Mouse (Mus musculus) monocyte, adult 2 months (primary cell): ENCODE results near the gene Yy1.
A peak's percentile ranks its signal among the peaks of the same experiment; 100 is the strongest.

ENCODE experiments used
- DNase-seq, 2 experiments: peaks; one replicate each; pipeline ENCODE4 v3.0.0; 2022; ENCODE audit warnings: low spot score in 2 of 2, low read depth in 1 of 2

Yy1 gene

DNA sequence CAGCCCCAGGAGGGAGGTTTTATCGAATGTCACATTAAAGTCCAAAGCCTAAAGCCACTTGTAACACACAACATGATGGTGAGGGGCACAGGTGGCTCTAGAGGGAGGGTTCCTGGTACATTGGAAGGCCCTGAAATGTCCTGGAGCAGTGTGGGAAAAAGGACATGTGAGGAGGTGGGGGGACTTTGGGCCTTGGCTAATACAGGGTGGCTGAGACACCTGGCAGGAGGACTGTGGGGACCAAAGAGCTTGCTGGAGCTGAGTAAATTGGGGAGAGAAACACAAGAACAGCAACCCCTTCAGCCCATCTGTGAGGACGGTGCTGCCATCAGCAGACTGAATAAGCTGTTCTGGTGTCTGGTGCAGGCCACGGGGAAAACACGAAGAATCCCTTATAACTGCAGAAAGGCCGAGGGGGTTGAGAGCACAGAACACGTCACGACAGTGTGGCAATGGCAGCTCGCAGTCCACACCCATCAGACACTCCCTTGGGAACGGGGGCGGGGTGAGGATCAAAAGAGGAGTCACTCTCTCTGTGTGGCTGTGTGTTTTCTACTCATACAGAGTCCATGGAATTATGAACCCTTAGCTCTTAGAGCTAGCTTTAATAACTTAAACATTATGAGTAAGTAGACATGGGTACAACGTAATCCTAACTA, 24.4 kb upstream of the Yy1 start:
- DNase-seq: no peak

DNA sequence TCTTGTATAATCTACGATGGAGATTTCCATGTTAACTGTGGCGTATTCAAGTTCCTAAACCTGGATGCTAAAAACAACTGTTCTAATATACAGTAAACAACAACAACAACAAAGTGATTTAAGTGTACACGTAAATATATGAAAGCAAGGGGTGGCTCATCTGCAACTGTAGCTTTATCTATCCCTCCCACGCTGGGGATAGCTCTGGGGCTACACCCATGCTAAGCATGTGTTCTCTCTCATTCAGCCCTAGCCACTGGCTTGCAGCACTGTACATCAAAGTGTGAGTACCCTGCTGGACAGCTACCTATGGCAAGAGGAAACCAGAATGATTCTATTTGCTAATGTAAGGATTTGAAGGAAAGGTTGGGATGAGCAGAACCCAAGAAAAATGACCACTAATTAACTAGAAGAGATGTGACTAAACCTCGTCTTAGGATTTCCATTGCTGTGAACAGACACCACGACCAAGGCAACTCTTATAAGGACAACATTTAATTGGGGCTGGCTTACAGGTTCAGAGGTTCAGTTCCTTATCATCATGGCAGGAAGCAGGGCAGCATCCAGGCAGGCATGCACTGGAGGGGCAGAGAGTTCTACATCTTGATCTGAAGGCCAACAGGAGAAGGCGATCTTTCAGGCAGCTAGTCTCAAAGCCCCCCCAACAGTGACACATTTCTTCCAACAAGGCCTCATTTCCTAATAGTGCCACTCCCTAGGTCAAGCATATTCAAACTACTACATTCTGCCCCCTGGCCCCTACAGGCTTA, 12.5 kb upstream of the Yy1 start:
- DNase-seq: no peak

DNA sequence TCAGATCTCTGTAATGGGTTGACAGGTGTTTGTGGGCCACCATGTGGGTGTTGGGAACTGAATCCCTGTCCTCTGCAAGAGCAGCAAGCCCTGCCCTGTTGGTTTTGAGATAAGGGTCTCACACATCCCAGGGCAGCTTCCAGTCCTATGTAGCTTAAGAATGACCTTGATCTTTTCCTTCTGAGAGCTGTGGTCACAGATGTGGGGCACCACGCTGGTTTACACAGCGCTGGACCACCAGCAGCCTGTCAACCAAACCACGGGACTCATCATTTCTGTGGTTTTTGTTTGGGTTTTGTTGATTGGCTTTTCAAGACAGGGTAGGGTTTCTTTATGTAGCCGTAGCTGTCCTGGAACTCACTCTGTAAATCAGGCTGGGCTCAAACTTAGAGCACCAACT, 7.6 kb upstream of the Yy1 start:
- DNase-seq: no peak

DNA sequence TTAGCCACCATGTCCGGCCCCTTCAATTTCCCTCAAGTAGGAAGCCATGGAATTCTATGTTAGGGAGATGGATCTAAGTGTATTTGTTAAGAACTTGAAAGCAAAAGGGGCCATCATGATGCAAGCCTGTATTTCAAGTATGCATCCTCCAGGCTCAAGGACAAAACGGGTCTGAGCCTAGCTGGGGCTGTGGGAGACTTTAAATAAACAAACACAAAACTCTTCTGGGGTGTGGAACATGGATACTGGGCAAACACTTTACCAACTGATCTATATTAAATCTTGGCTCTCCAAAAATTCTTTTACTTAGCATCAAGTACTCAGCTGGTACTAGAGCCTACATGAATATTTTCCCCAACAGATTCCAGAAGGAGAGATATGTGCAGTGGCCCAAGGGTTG, 5.4 kb upstream of the Yy1 start:
- DNase-seq: no peak

DNA sequence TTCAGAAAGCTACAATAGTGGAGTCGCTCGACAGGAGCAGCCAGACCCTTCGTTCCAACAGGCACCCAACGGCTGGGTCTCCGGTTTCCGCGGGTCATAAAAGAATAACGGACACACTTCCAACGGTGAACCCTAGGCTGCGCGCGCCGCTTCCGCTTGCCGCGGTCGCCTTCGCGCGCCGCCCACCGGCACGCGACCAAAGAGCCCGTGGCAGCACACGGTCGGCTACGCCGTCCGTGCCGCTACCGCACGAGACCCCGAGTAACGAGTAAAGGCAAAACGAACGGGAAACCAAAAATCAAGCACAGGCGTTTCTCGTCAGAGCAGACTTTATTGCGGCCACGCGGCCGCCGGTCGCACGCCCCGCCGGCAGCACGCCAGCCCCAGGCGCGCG, 624 bp upstream of the Yy1 start:
- DNase-seq: peak; percentile 34 to 58

DNA sequence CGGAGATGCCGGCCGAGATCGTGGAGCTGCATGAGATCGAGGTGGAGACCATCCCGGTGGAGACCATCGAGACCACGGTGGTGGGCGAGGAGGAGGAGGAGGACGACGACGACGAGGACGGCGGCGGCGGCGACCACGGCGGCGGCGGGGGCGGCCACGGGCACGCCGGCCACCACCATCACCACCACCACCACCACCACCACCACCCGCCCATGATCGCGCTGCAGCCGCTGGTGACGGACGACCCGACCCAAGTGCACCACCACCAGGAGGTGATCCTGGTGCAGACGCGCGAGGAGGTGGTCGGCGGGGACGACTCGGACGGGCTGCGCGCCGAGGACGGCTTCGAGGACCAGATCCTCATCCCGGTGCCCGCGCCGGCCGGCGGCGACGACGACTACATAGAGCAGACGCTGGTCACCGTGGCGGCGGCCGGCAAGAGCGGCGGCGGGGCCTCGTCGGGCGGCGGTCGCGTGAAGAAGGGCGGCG, 724 bp downstream of the Yy1 start:
- peak in 1 of 2 experiments; percentile 5 for DNase-seq

DNA sequence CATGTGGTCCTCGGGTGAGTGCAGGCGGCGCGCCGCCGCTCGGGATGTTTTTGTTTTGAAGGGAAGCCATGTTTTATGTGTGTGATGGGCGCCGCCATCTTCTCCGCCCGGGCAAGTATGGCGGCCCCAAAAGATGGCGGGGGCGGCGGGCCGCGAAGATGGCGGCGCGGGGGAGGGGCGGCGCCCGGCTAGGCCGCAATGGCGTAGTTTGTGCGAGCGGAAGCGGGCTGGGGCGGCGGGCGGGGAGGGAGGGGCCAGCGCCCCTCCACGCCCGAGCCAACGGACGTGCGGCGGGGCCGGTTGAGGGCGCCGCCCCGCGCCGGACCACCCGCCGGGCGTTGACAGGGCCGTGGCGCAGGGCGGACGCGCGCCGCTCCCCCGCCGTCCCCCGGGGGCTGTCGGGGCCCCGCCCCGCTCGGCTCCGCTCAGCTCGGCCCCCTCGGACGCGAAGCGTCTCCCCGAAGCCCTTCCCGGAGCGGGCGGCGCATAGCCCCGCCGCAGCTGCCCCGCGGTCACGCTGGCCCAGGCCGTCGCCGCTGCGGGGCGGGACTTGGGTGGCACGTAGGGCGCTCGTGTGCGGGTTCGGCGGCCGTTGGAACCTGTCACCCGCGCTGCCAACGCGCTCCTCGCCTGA, 1.4 kb downstream of the Yy1 start:
- peak; percentile 21 to 58 for DNase-seq

DNA sequence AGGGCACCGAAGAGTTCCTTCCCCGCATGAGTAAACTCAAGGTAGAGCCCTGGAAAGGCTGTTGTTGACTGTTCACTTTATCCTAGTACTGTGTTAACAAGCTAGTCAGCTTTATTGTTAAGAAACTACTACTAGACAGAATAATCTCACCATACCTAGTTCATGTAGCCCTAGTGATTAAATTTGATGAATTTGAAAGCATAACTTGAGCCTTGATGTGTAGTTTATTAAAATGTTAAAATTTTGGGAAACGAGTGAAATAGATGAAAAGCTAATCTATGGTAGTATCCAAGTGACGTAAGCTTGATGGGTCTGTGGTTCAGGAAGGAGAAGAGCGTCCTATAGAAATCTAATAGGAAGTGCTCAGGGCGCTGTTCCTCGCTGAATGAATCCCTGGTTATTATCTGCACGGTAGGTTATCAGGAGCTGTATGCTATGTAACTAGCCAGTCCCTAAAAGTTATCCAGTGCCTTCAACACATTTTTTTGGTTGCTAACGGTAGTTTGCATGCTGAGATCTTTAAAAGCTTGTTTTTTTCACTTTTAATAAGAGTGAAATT, 2.3 kb downstream of the Yy1 start:
- no peak for DNase-seq

DNA sequence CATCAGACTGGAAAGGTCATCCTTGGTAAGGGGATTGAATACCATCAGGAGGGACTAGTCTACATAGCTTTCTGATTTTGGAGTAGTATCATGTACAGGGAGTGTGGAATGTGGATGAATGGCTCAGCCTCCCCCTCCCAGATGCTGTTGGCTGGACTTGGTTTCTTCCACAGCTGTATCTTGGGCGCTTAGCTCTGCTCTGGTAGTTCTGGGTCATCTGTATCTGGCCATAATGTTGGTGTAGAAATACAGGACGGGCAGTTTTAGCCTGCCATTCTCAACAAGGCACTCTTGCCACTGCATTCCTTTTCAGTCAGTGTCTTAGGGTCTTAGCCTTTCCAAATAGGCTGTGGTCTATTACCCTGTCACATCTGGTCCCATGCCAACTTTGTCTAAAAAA, 8.8 kb downstream of the Yy1 start:
- no peak for DNase-seq

DNA sequence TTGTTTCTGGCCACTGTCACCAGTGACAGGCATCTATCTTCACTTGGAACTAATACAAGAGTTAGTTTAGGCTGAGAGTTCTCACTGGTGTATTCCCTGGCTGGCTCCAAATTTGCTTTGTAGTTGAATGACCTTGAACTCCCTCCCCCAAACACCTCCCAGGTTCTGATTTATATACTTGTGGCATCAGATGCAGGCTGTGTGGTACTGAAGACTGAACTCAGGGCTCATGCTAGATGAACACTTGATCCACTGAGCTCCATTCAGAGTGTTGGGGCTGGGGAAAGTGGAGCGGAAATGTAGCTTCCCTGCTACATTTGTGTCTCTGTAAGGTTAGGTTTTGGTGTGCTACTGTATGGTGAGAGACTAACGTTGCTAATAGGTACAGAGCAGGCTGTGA, 11.6 kb downstream of the Yy1 start:
- no peak for DNase-seq

DNA sequence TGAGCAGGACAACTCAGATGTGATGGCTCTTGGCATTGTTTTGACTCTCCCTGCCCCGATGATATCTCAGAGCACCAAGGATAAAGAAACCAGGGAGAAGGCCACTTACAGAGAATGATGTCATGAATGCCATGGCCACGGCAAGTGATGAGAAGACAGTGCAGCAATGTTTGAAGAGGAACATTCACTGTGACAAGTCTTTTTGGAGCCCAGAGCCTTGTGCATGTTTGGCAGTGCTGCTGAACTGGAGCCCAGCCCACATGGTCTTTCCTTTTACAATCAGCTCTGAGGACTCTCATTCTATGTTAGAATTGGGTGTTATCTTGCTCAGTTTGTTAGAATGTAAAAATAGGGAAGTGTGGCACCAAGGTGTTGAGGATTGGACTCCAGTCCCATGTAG, 15.7 kb downstream of the Yy1 start:
- DNase-seq: no peak

DNA sequence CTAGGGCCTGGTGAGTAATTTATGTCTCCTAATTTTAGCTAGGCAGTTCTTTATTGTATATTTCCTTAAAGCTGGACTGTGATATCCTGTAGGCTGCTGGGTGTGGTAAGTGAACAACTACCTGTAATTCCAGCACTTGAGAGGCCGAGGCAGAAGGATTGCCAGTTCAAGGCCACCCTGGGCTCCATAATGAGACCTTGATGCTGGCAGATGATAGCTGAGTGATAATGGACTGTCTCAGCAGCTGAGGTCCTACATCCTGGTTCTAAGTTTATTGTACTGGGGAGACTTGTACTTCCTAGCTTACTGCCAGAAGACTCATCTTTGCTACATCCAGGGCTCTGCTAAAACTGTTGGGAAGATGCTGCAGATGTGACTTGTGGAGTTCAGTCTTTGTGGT, 17.0 kb downstream of the Yy1 start:
- no peak for DNase-seq

DNA sequence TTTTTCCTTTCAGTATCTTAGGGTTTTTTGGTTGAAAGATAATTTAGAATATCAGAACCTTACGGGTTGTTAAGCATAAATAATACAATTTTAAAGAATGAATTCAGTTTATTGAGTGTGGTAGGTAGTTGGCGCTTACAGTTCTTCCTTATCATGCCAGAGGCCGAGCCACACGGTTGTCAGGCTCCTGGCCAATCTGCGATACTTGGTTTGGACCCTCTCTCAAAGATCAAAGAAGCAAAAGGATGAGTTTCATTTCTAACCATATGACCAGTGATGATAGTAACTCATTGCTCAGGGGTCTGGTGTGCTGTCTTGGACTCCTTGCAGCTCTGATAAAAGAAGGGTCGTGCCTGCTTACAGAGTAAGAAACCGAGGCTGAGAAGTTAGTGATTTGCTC, 17.5 kb downstream of the Yy1 start:
- no peak for DNase-seq

DNA sequence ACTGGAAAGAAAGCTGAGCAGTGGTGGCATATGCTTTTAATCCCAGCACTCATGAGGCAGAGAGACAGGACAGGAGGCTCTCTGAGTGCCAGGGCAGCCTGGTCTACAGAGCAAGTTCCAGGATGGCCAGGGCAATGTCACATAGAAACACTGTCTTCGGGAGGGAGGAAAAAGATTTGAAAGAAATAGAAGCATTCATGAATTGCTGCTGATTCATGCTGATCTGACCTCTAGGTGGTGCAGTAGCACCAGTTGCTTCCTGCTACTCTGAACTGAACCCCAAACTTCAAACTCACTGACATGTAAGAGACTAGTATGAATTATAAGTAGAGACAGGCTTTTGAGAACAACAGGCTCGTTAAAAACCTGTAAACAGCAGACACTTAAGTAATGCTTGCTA, 18.4 kb downstream of the Yy1 start:
- no peak for DNase-seq

DNA sequence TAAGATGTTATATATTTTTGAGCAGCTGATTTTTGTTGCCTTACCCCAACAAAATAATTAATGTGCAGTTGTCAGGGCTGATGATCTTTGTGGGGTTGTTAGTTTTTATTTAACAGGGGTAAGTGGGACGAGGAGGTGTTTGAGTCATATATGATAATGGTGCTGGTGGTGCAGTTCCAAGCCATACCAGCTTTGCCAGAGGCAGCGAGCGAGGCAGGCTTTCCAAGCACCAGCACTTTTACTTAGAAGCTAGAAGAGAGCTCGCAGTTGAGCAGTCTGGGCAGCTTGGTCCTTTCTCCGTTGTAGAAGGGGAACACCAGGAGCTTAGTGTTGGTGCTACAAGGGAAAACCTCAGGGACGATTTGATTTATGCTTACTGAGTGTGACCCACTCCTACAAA, 19.7 kb downstream of the Yy1 start:
- no peak for DNase-seq

DNA sequence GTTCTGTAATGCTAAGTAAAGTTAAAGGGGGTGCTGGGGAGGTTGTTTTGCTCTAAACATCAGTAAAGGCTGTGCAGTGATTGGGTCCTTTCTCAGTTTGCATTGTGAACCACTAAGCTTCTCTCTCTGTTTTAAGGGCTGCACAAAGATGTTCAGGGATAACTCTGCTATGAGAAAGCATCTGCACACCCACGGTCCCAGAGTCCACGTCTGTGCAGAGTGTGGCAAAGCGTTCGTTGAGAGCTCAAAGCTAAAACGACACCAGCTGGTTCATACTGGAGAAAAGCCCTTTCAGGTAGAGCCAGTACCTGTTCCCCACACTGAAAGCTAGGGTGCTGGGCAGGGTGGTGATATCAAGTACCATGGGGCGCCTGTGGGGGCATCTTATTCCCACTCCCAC, 21.7 kb downstream of the Yy1 start:
- no peak for DNase-seq

DNA sequence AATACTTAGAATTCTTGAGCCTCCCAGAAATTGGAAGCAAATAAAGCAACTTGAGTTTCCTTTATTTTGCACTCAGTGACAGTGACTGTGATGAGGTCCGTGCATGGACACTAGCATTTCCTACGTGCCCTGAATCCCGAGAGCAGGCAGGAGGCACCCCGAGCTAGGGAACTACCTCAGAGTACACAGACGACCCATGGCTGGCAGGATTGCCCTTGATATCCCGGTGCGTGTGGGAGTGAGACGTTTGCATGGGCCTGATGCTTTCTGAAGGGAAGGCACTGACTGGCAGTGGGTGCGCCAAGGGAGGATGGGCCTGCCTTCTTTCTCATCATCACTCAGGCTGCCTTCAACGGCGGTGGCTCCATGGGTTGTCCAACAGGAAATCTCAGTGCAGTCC, 23.8 kb downstream of the Yy1 start:
- DNase-seq: no peak

DNA sequence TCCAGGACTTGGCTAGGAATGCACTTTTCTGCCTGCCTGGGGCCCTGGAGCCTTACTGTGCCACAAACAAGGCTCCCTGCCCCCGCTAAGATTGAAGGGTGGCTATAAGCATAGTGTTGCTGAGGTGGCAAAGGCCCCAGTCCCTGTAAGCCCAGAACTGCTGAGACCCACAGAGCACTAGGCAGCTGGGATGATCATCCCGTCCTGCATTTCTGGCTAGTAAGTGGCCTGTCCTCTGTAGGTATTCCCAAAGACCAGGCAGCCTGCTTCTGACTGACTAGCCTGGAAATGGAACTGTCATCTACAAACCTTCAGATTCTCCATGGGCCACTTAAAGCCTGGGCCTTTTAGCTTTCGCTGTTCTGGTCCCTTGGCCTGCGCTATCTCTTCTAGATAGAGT, 27.7 kb downstream of the Yy1 start:
- no peak for DNase-seq

DNA sequence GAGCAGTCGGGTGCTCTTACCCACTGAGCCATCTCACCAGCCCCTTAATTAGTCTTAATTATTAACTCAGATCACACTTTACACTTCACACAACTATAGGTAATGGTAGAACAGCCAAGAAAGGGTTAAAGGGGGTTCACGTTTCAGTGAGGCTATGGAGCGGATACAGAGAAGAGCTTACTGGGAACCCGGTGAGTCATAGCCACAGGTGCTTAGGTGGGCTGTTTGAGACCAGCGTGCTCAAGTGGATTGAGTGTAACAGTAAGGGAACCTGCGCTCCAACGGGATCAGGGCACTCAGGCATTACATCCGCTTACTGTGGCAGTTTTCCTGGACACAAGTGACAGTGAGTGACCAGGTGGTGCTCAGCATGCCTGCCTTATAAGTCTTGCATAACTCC, 30.3 kb downstream of the Yy1 start:
- DNase-seq: no peak

DNA sequence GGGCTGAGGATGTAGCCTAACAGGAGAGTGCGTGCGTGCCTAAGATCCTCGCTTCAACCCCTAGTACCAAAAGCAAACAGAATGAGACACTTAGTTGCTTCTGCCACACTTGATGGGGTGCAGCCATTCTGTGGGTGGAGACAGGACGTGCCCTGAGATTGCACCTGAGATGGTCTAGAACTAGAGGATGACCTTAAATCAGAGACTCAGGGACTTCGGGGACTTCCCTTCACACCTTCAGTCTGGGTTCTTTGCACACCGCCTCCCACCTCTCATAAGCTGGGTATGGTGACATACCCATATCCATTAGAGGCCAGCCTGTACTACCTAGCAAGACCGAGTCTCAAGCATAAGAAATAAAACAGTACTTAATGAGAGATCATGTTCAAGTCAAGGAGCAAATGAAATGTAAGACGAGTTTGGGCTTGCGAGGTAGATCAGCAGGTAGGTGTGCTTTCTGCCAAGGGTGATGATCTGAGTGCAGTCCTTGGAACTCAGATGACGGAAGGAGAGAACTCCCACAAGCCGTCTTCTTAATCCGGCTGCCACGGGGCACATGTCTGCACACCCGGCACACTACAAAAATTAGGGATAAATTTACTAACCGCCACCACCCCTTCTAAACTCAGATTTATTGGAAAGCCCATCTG, 31.6 kb downstream of the Yy1 start:
- no peak for DNase-seq

DNA sequence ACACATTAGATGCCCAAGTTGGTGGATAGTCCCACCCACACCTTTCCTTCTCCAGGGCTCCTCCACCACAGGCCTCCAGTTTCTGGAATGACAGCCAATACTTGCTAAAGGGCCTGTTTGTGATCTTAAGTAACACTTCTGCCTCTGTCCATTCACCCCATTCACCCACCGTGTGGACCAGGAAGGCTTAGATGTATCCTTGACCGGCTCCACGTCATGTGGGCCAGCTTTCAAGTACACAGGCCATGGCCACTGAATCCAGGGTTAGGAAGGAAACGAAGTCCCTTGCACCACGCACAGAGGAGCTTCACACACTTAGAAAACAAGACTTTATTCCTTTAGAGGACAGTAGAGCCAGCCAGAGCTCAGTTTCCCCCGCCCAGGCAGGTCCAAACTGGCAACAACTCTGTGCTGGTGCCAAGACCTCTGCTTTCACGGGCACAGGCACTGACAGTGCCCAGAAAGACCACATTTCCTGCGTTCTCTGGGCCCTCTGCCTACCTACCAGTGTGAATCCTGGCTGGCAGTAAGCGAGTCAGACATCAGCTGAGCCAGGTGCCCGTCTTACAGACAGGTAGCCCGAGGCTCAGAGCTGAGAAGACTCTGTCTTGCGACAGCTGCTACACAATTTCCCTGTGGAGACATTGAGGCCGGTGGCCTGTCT, 32.9 kb downstream of the Yy1 start:
- no peak for DNase-seq
